Mouse (Mus musculus) adrenal gland, postnatal 25 days (tissue): ENCODE results near the gene Mrpl22. TPM values are rescaled to one million over a fixed set of nuclear protein-coding genes. Genes with fewer than 3 reads are reported as not detected.
"Not testable (repeated sequence)": the region's sequence is repeated elsewhere in the genome, so short reads cannot be mapped to it uniquely, and the experiment has no call there.

ENCODE experiments used
- DNase-seq: peaks from one replicate; pipeline ENCODE4 v3.0.0; 2021; ENCODE audit warnings: mixed read lengths
- total RNA-seq: library from RNA; stranded (reverse); gene quantifications from 2 replicates; pipeline ENCODE4 v1.2.3, GENCODE M21; 2021

Gene Mrpl22
- total RNA-seq, 1 experiment from 2014 or later, result 72.0 TPM

DNA sequence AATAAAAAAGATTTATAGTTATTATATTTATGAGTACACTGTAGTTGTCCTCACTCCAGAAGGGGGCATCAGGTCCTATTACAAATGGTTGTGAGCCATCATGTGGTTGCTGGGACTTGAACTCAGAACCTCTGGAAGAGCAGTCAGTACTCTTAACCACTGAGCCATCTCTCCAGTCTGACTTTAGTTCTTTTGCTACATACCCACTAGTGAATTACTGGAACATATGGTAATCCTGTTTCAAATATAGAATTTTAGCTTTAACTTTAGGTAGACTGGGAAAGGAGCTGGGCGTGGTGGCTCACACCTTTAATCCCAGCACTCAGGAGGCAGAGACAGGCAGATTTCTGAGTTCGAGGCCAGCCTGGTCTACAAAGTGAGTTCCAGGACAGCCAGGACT, 56.6 kb downstream of the Mrpl22 start:
- not testable (repeated sequence) for DNase-seq

Other genes starting within 250 kb of the Mrpl22 start
- gene Larp1, start 162.6 kb upstream of the Mrpl22 start, total RNA-seq, result 103 and 106 TPM in 2 replicates
- gene Gm12248, start 78.5 kb upstream of the Mrpl22 start, total RNA-seq, result 1.0 and 1.7 TPM in 2 replicates
- 54.1 and 65.5 TPM in 2 replicates for gene Cnot8, start 67.5 kb upstream of the Mrpl22 start, total RNA-seq
- gene Gemin5, start 3.1 kb upstream of the Mrpl22 start, total RNA-seq, result 23.3 and 26.5 TPM in 2 replicates
- gene Igtp, start 27.9 kb downstream of the Mrpl22 start, total RNA-seq, result 8.8 and 11.8 TPM in 2 replicates
- 10.6 and 14.0 TPM in 2 replicates for gene Irgm2, start 28.0 kb downstream of the Mrpl22 start, total RNA-seq
- gene 4930438A08Rik, start 103.1 kb downstream of the Mrpl22 start, total RNA-seq, result not detected in 2 replicates
- gene Zfp692, start 135.4 kb downstream of the Mrpl22 start, total RNA-seq, result 14.4 and 17.3 TPM in 2 replicates
- 53.1 and 53.4 TPM in 2 replicates for gene Zfp672, start 158.7 kb downstream of the Mrpl22 start, total RNA-seq
- 41.7 and 64.5 TPM in 2 replicates for gene Sh3bp5l, start 159.1 kb downstream of the Mrpl22 start, total RNA-seq
- gene Lypd8, start 207.4 kb downstream of the Mrpl22 start, total RNA-seq, result not detected in 2 replicates
- gene 1810065E05Rik, start 249.4 kb downstream of the Mrpl22 start, total RNA-seq, result not detected in 2 replicates